Comparison of ENCODE assay signal across 34 mouse cellular contexts in genomic region chr17:14317439-14317838, GRCm38 (mm10). TPM values are rescaled to one million over a fixed set of nuclear protein-coding genes. Genes with fewer than 3 reads are reported as not detected.
"Had no signal": no experiment of that assay in that cellular context is flagged by ENCODE, and none has a peak within 500 bp of the region (broad histone marks: within the 10 kb centered on the region; RNA-seq: fewer than 3 reads in every experiment).

No protein-coding gene starts in this region.

- H3K4me1 ChIP-seq: liver, embryonic 12.5 days; liver, embryonic 13.5 days; liver, embryonic 15.5 days; lung, embryonic 15.5 days; megakaryocyte, embryonic 14.5 days; midbrain, embryonic 13.5 days; midbrain, embryonic 15.5 days had no signal

- H3K9me3 ChIP-seq: limb, embryonic 12.5 days; limb, embryonic 13.5 days; limb, embryonic 15.5 days; liver, embryonic 12.5 days; liver, embryonic 13.5 days; liver, embryonic 15.5 days; lung, embryonic 15.5 days; megakaryocyte, embryonic 14.5 days; midbrain, embryonic 10.5 days; midbrain, embryonic 12.5 days; midbrain, embryonic 13.5 days; midbrain, embryonic 15.5 days had no signal

- H3K4me3 ChIP-seq: left cerebral cortex, adult 2 months; limb, embryonic 12.5 days; limb, embryonic 13.5 days; limb, embryonic 15.5 days; liver, embryonic 12.5 days; liver, embryonic 13.5 days; liver, embryonic 15.5 days; lung, embryonic 15.5 days; megakaryocyte, embryonic 14.5 days; midbrain, embryonic 10.5 days; midbrain, embryonic 12.5 days; midbrain, embryonic 13.5 days; midbrain, embryonic 15.5 days; myocyte had no signal

- H3K27me3 ChIP-seq: limb, embryonic 12.5 days; limb, embryonic 13.5 days; limb, embryonic 15.5 days; liver, embryonic 13.5 days; liver, embryonic 15.5 days; lung, embryonic 15.5 days; megakaryocyte, embryonic 14.5 days; midbrain, embryonic 12.5 days; midbrain, embryonic 13.5 days; midbrain, embryonic 15.5 days had no signal

- H3K4me2 ChIP-seq: limb, embryonic 12.5 days; limb, embryonic 13.5 days; limb, embryonic 15.5 days; liver, embryonic 11.5 days; liver, embryonic 12.5 days; liver, embryonic 13.5 days; liver, embryonic 15.5 days; lung, embryonic 14.5 days; lung, embryonic 15.5 days; midbrain, embryonic 11.5 days; midbrain, embryonic 12.5 days; midbrain, embryonic 13.5 days; midbrain, embryonic 15.5 days had no signal

- H3K9ac ChIP-seq: limb, embryonic 12.5 days; limb, embryonic 13.5 days; limb, embryonic 15.5 days; liver, embryonic 12.5 days; liver, embryonic 13.5 days; liver, embryonic 14.5 days; liver, embryonic 15.5 days; liver, postnatal 0 days; lung, embryonic 14.5 days; lung, embryonic 15.5 days; midbrain, embryonic 12.5 days; midbrain, embryonic 13.5 days; midbrain, embryonic 15.5 days had no signal

- ATAC-seq: liver, embryonic 12.5 days; liver, postnatal 0 days; lung, postnatal 0 days; midbrain, embryonic 13.5 days; midbrain, embryonic 15.5 days; midbrain, embryonic 16.5 days had no signal

- DNase-seq: left cerebral cortex, postnatal 4 days; liver; liver, embryonic 13.5 days; liver, postnatal 0 days; lung, adult 18-20 months; lung, adult 2 months; lung, embryonic 14.5 days; lung, postnatal 10 days; lung, postnatal 14 days; lung, postnatal 36 days; lung, postnatal 4 days; midbrain, embryonic 14.5 days had no signal

- H3K27ac ChIP-seq: left cerebral cortex, adult 2 months; limb, embryonic 12.5 days; limb, embryonic 13.5 days; limb, embryonic 15.5 days; liver, embryonic 12.5 days; liver, embryonic 13.5 days; liver, embryonic 14.5 days; liver, embryonic 15.5 days; lung, embryonic 15.5 days; macrophage; midbrain, embryonic 10.5 days; midbrain, embryonic 12.5 days; midbrain, embryonic 13.5 days; midbrain, embryonic 15.5 days had no signal

- H3K36me3 ChIP-seq: limb, embryonic 12.5 days; limb, embryonic 13.5 days; limb, embryonic 15.5 days; liver, embryonic 12.5 days; liver, embryonic 13.5 days; liver, embryonic 15.5 days; lung, embryonic 15.5 days; midbrain, embryonic 10.5 days; midbrain, embryonic 12.5 days; midbrain, embryonic 13.5 days; midbrain, embryonic 15.5 days had no signal

RNA-seq across cellular contexts. Expression of gene Smoc2, which starts 38.1 kb away (rescaled TPM):
- total RNA-seq: megakaryocyte progenitor cell, adult 5-6 weeks; megakaryocyte, adult 5-6 weeks; megakaryocyte-erythroid progenitor cell, adult 5-6 weeks had no signal
- polyA plus RNA-seq: macrophage had no signal
